Mouse (Mus musculus) layer of hippocampus, adult 11-12 months (tissue): ENCODE results near the gene Notch2.

Experiments used
- DNase-seq: peaks from one replicate; pipeline ENCODE4 v3.0.0; 2022; ENCODE audit warnings: low spot score

Gene Notch2

GRCm38 (mm10) chr3:98157073-98157472 lies 143.7 kb downstream of the Notch2 start:
- no peak for DNase-seq

- DNase-seq: no peak
Observed at GRCm38 (mm10) chr3:98157585-98157984, 144.3 kb downstream of the Notch2 start.

- no peak for DNase-seq
Observed at GRCm38 (mm10) chr3:98158646-98159045, 145.3 kb downstream of the Notch2 start.

- no peak for DNase-seq
Observed at GRCm38 (mm10) chr3:98159289-98159688, 146.0 kb downstream of the Notch2 start.

- DNase-seq: no peak
Observed at GRCm38 (mm10) chr3:98160330-98160729, 147.0 kb downstream of the Notch2 start, which contains the start of gene Adam30. Adam30 (plus strand) TSS chr3:98160630.

GRCm38 (mm10) chr3:98178340-98178739 lies 165.0 kb downstream of the Notch2 start:
- DNase-seq: peak; percentile 44

- DNase-seq: peak; percentile 77
Observed at GRCm38 (mm10) chr3:98180805-98181204, 167.5 kb downstream of the Notch2 start.

GRCm38 (mm10) chr3:98185163-98185714 lies 171.9 kb downstream of the Notch2 start:
- no peak for DNase-seq

GRCm38 (mm10) chr3:98187777-98188176 lies 174.4 kb downstream of the Notch2 start:
- no peak for DNase-seq

GRCm38 (mm10) chr3:98197711-98198532 lies 184.6 kb downstream of the Notch2 start:
- peak; percentile 10 for DNase-seq

- DNase-seq: no peak
Observed at GRCm38 (mm10) chr3:98199747-98200146, 186.4 kb downstream of the Notch2 start.
